Mouse (Mus musculus) urinary bladder, adult 18-20 months (tissue): ENCODE data around the gene Rhag.

Source experiments
- DNase-seq, 2 experiments: peaks; one replicate each; pipeline ENCODE4 v3.0.0; 2022; ENCODE audit warnings: low spot score in 2 of 2, mixed read lengths in 2 of 2

Gene Rhag

DNA sequence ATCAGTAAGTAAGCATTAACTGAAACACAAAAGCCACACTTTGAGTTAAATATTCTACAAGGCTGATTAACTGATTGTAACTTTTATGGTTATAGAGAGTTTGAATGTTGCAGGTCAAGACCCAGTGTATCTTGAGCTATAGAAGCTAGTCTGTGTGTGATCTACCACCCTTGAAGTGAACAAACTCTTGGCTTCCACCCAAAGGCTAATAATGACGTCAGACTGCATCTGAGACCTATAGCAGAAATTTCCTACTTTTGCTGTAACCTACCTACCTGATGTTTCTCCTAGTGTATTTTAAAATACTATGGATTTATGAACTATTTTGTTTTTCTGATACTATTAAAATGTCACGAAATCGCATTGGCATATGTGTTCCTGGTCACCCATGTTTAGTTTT is 63.8 kb downstream of the Rhag start:
- DNase-seq, result no peak

GRCm38 (mm10) chr17:40875568-40875967 is 64.6 kb downstream of the Rhag start:
- no peak for DNase-seq

- no peak for DNase-seq
These were observed 66.8 kb downstream of the Rhag start for GRCm38 (mm10) chr17:40877741-40878140.

- DNase-seq, result no peak
These were observed 68.6 kb downstream of the Rhag start for GRCm38 (mm10) chr17:40879528-40879923.

DNA sequence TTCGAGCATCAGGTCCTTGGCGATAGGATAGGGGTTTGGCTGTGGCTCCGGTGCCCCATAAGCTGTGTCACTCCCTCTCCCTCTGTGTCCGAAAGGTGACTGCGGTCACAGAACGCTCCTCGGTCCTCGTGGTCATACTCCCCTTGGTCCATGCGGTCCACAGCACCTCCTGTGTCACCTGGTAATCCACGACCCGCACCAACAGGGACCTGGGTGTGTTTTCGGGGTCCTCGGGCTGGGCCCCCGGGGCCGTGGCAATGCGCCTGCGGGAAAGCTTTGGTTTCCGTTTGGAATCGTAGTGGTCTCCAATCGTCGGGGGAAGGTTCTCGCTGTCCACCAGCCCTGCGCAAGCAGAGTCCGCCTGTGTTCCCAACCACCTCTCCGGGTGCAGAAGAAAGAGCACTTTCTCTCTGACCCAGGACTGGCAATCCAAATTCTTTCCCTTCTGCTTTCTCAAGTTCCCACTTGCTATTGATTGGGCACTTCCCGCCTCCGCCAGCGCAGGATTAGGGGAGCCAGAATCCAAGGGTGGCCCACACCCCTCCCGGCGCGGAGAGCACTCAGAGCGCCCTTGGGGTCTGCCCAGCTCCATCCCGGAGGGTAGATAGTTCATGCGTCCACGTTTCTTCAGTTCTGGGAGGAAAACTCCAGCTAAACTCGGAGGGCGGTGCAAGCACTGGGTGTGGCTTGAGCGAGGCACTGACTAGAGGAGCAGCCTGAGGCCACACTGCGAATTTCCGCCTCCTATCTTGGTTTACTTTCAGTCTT is 69.2 kb downstream of the Rhag start, which contains the start of gene 9130008F23Rik:
Gene 9130008F23Rik (minus strand): TSS at position 636 of the 768 bp plus-strand sequence.
- DNase-seq, result peak; percentile 72 to 79

- no peak for DNase-seq
These were observed 71.2 kb downstream of the Rhag start for GRCm38 (mm10) chr17:40882172-40882571.

- DNase-seq, result peak in 1 of 2 experiments; percentile 48
These were observed 74.2 kb downstream of the Rhag start for GRCm38 (mm10) chr17:40885155-40885554.

DNA sequence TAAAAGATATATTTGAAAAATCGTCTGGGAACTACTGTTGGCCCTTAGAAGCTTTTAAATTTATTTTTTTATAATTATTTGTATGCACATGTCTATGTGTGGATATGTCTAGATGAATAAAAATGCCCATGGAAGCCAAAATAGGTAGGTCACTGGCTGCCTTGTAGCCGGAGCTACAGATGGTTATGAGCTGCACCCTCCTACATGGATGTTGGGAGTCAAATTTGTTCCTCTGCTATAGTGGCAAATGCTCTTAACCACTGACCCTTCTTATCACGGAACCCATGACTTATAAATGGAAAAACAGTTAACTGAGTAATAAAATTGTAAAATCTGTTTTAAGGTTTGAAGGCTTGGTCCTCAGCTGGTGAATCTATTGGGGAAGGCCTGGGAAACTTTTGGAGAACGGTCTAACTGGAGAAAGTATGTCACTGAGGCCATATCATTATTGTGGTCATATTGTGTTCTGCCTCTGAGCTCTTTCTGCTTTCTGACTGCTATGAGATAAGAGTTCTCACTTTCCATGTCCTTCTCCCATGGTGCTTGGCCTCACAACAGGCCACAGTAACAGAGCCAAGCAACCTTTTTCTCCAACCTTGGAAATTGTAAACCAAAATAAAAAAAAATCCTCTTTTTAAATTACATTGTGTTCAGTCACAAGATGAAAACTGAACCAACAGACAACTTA is 77.1 kb downstream of the Rhag start:
- no peak for DNase-seq
